Mouse (Mus musculus) kidney, postnatal 25 days (tissue): ENCODE data around the gene Lrp1.
"Not testable (repeated sequence)": the region's sequence is repeated elsewhere in the genome, so short reads cannot be mapped to it uniquely, and the experiment has no call there.

Experiments used
- DNase-seq, 2 experiments: peaks; one replicate each; pipeline ENCODE4 v3.0.0; 2021; ENCODE audit warnings: mixed read lengths in 2 of 2

Lrp1 gene

DNA sequence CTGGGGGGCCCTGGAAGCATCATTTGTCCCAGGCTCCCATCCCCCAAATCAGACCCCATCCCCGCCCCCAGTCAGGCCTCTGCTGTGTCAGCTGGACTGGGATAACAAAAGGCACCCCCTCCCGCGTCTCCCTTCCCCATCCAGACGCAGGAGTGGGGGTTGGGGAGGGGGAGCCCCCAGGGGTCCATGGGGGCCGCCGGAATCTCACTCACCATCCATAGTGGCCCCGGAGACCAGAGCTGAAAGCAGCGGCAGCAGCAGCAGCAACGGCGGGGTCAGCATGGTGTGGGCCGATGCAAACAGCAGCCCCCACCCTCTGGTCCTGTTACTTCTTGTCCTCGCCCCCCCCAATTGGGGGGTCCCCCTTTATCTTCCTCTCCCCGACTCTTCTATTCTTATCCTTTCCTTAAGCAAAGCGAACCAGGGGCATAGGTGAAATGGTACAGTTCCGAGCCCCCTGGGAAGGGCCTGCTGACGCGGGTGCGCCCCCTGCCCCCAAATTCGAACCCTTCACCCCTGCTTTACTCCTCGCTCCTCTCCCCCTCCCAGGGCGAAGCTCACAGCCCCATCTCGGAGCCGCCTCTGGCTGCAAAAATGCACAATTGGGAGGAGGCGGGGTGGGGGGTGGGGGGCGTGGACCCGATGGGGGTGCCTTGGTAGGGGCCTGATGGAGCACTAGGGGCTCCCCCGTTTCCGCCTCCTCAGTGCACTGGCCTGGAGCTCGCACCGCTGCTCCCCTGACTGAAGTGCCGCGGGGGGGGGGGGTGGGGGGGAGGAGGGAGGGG, at the start of gene Lrp1:
Gene Lrp1, minus strand, starts transcription at position 743 of the 785 bp plus-strand sequence.
- peak in 1 of 2 experiments; percentile 31 for DNase-seq

DNA sequence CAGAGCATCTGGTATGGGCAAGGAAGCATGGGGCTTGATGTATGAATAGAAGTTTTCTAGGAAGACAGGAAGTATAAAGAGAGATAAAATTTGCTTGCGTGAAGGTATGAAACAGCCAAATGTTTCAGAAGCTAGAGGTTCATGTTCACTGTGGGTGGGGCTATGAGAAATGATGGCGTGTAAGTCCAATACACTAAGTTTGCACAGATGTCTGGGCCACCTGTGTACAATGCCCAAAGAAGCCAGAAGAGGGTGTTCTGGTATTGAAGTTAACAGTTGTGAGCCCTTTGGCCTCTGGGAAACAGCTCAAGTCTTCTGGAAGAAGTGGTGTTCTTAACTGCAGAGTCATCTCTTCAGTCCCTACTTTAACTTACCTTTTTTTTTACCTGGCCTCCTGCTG, 49.2 kb upstream of the Lrp1 start:
- no peak for DNase-seq

DNA sequence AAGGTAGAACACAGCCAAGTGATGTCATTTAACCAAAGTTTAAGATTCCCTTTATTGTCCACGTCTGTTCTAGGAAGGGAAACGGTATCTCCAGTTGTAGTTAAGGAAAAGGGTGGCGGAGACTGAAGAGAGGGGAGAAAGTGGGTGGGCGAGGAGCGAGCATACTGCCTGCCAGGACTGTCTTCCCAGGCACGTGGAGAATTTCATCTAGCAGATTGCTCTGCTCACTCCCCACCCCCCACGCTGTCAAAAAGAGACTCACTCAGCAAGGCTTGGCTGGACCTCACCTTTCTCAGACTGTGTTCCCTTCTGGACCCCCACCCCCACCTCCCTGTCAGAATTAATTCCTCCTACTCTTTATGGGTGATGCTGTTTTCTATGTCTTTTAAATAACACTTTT, 48.2 kb upstream of the Lrp1 start:
- DNase-seq: no peak

DNA sequence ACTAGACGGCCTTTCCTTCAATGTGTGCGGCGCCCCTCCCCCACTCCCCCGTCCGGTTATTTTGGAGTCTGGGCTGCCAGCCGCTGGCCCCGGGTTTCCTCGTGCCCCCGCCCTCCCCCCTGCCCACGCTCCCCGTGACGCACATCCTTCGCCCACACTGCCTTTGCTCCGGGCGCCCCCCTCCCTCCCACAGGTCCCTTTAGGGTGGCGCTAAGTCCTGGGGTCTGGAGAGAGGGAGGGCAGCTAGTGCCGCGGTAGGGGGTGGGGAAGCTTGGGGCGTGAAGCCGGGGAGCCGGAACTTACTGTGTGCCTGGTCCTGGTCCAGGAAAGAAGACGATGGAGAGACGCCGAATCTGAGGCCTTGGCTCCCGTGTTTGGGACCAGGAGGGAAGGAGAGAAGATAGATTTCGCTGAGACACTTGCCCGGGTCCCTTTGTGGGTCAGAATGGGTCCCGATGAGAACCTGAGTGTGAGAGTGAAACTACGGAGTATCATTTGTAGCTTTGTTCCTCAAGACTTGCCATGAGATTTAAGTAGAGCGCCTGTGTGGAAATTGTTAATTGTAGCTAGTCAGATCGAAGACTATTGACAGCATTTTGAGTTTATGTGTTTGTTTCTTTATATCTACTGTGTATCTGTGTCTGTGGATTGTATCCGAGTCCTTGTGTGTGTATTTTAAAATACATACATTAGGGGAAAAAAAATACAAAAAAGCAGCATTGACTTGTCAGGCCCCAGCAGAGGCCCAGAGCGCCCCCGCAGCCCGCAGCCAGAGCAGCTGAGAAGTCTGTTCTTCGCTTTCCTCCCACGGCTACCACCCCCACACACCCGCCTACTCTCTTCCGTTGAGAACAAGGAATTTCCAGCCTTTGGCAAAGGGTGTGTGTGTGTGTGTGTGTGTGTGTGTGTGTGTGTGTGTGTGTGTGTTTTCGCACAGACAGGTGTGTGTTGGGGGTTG, 47.4 kb upstream of the Lrp1 start, which contains the start of gene Nab2:
Gene Nab2, minus strand, starts transcription at position 476 of the 958 bp plus-strand sequence.
- peak; percentile 88 to 92 for DNase-seq

DNA sequence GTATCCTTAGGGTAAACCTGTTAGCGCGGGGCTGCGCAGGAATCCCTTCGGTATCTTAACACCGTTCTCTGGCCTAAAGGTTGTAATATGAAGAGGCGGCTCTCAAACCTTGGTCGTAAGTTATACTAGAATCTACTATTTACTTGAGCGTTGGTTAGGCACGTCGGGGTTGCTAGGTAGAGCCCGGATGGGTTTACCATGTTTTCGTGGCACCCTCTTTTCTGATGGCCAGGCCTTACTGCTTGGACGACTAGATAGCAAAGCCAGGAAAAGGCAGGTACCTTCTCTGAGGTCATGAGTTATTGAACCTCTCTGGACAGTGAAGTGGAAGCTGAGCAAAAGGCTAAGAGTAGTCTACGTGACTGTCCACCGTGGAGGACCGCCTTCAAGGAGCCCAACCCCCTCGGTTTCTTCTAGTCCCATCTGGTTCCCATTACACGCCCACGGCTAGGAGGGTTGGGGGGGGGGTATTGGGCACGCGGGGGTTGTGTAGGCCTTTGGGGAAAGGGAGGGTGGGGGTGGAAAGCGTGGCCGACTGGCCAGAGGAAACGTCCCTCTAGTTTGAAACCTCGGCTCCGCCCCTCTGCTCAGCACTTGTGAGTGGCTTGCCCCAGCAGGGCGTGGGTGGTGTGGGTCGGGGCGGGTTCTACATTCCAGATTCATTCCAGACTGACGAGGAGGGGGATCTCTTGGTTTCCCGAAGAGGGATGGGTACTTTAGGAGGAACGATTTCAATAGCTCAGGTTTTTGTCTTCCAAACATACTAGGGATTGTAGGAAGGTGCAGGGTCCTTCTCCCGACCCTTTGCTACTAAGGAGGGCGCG, 46.5 kb upstream of the Lrp1 start:
- peak; percentile 94 to 97 for DNase-seq

DNA sequence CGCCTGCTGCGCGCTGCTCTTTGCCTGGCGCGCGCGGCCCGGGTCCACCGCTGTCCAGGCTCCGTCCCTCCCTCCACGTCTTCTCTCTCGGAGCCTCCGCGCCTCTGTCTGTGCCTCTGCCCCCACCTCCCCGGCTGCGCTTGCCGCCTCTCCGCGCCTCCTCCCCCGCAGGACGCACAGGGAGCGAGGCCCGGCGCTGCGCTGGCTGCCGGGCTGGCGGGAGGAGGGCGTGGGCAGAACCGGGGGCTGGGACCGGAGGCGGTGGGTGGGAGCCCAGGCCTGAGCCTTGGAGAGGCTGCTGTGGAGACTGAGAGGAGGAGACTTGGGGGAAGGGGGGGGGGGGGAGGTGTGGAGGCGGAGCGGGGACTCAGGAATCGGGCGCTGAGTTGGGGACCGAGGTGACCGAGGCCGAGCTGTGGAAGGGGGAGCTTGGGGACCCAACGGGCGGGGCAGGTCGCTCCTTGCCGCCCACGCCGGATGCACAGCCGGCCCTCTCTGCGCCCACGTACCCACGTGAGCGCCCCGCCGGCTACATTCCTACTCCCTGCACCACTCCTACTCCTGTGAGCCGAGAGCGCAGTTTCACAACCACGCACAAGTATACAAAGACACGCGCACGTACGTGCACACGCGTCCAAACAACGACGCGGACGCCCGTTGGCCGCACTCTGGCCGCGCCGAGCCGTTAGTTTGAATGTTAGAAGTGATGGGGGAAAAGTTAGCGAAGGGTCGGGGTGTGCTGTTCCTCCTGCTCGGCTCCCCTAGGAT, 45.7 kb upstream of the Lrp1 start, which contains the start of gene Nemp1:
Gene Nemp1, plus strand, starts transcription at position 401 of the 768 bp plus-strand sequence.
- peak; percentile 86 to 96 for DNase-seq

DNA sequence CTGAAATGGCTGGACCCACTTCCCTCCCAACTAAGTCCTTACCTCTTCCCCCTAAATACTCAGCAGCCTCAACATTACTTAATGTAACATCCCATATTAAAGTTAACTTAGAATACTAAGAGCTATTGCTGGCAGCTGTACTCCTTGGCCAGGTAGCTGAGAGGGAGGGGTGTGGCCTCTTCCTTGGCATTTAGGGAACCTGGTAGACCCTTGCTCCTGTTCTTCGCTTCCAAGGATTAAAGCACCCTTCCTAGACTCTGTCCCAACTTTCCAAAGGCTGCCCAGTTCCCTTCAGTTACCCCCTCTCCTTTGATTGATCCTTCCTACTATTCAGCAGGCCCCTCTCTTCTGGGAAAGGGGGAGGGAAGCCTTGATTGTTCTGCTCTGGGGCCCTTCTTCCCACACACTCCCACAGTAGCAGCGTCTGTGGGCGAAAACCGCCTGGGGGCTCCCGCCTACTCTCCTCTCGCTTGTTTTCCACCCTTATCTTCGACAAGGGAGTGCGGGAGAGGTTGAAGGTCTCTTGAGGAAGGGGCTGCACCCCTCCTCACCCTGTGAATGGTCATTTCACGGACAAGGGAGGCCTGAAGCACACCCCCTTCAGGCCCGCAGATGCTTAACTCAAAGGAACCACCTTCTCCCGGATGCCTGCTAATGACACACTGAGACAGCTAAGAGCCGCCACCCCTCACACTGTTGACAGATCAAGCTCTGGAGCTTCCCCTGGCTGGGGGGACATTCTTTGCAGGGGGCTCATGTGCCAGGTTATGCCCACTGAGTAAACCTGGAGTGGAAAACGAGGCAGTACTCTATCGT, 44.6 kb upstream of the Lrp1 start:
- DNase-seq: peak in 1 of 2 experiments; percentile 61

DNA sequence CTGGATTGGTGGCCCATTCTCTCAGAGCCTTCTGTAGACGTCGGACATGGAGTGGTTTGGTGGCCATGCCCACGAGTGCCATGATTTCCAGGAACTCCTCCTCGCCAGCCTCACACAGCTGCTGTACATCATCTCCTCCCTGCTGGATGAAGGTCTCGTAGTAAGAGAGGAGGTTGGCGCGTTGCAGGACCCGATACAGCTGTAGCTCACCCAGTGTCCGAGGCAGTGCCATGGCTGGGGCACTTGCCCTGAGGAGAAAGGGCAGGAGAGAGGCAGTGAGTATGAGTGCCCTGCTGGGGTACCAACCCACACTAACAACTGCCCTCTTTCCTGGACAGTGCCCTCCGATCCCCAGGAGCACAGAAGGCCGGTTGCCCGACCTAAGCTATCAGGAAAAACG, 43.9 kb upstream of the Lrp1 start:
- DNase-seq: no peak

DNA sequence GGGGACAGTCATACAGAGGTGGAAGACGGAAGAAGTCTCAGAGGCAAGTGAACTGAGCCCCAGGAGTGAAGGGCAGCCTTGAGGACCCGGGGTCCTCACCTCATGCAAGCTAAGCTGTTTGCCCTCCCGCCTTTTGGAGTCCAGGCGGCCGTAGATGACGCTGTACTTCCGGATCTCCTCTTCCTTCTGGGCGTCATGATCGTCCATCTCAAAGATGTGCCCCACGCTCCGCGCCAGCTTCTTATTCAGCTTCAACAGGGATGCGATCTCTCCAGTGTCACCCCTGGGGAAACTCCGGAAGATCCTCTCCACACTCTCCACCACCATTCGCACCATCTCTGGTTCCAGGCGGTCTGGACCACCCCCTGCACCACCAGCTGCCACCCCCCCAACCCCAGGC, 43.2 kb upstream of the Lrp1 start:
- DNase-seq: no peak

DNA sequence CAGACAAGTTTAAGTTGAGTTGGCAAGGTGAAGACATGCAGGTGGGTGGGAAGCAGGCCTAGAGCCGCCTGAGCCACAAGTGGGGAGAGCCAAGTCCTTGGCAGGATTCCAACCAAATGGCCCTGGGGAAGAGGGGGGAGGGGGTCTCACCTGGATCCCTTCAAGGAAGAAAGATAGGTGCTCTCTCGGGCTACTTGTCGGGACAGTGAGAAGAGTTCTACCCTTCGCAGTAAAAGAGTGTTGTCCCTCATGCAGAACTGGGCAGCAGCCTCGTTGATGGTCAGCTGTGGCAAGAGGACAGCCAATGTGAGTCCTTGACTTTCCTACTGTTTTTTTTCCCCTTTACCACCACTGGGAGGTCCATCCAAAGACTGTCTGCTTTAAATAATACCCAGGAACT, 42.6 kb upstream of the Lrp1 start:
- DNase-seq: no peak

DNA sequence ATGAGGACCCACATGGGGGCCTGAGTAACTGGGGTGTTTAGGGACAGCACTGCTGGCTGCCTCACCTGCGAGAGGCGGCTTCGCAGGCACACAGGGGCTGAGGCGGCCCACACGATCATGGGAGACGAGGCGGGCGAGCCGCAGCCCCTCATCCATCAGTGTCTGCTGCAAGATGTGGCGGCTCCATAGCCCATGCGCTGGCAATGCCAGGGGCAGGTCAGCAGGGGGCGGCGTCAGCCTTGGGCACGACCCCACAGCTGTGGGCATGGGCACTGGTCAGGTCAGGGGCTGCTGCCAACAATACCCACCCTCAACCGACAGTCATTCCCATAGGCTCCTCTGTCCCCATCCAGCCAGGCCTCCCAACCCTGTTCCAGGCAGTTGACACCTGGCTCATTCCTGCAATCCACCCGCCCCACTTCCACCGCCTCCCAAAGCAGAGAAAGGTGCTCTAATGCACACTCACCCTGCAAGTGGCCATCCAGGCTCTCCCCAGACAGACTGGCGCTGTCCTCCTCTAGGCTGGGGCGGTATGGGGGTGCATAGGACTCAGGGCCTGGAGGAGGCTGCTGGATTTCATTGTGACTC, 41.8 kb upstream of the Lrp1 start:
- peak; percentile 34 to 72 for DNase-seq

DNA sequence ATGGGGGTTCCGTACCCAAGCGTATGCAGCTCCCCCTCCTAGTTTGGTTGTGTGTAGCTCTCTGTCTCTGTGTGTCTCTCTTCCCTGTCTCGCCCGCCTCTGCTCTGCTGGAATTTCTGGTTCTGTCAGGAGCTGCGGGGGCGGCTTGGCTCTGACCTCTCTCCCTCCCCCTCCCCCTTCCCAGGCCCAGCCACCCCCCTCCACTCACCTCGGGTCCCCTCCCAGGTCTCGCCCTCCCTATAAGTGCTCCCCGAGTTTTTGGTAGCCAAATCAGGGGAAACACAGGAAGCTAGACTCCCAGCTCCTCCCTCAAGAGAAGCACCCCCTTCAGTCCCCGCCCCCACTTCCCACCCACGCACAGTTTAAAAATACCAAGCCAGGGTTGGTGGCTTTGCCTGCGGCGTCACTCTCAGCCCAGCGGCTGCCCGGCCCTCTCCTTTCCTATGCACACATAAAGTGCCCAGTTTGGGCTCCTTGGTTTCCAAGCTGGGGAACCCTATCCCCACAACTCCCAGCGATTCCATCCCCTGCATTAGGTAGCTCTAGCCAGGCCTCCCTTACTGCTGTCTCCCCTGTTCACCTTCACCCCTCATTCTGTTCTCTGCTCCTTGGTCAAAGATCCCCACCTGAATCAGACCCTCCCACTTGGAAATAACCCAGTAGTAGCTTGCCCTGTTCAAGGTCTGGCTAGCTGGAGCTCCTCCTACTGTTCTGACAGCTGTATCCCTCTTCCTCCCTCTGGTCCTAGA, 41.1 kb upstream of the Lrp1 start:
- DNase-seq: peak; percentile 80 to 89

DNA sequence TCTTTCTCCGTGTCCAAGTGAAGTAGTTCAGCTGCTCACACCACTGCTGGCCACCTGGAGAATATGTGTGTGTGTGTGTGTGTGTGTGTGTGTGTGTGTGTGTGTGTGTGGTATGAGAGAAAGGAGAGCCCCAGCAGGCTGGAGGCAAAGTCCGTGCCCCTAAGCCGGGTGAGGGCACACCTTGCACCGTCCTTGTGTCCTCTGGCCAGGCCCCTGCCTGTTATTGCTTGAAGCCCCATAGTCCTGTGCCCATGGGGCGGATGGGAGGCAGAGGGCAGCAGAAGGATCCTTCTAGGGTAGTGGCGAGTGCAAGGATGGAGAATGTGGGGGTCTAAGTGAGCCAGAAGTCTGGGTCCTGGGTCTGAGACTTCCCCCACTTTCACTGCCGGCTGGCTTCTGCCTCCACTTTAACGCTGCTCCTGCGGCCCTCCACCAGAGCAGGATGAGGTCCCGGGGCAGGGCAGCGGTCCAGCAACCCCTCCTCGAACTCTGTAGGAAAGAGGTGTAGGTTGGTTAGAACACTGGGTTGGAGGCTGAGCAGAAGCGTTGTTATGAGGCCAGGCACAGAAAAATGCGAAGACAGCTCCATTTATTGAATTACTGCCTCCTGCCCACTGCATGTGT, 40.5 kb upstream of the Lrp1 start:
- peak; percentile 41 to 83 for DNase-seq

DNA sequence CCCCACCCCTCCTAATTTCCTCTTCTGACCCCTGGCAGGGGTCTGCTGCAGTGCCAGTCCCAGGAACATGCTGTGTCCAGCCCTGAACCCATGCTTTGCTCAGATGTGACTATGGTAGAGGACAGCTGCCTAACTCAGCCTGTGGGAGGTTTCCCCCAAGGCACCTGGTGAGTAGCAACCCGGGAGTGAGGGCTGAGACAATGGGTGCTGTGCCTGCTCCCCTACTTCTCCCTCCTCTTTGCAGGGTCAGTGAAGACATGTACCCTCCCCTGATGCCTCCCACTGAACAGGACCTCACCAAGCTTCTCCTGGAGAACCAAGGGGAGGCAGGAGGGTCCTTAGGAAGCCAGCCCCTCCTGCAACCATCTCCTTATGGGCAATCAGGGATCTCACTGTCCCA, 38.6 kb upstream of the Lrp1 start:
- DNase-seq: no peak

DNA sequence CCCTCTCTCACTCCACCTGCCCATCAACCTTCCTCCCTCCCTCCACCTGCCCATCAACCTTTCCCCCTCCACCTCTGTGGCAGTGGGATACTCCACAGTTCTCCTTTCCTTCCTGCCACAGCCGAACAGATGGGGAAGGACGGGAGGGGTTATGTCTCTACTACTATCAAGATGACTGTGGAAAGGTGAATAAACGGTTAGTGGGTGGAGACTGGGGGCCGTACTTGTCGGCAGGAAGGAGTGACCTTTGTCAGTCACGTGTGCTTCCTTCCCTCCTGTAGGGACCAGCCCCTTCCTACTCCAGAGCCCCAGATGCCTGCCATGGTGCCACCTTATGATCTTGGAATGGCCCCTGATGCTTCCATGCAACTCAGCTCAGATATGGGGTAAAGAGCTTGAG, 37.1 kb upstream of the Lrp1 start:
- DNase-seq: no peak

DNA sequence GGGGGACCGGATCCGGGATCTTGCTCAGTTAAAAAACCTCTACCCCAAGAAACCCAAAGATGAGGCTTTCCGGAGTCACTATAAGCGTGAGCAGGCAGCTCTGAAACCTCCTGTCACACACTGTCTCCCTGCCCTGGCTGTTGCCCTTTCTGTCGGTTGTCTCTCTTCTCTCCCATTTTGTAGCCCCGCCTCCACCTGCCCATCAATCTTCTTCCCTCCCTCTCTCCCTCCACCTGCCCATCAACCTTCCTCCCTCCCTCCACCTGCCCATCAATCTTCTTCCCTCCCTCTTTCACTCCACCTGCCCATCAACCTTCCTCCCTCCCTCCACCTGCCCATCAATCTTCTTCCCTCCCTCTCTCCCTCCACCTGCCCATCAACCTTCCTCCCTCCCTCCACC, 36.7 kb upstream of the Lrp1 start:
- DNase-seq: not testable (repeated sequence)

DNA sequence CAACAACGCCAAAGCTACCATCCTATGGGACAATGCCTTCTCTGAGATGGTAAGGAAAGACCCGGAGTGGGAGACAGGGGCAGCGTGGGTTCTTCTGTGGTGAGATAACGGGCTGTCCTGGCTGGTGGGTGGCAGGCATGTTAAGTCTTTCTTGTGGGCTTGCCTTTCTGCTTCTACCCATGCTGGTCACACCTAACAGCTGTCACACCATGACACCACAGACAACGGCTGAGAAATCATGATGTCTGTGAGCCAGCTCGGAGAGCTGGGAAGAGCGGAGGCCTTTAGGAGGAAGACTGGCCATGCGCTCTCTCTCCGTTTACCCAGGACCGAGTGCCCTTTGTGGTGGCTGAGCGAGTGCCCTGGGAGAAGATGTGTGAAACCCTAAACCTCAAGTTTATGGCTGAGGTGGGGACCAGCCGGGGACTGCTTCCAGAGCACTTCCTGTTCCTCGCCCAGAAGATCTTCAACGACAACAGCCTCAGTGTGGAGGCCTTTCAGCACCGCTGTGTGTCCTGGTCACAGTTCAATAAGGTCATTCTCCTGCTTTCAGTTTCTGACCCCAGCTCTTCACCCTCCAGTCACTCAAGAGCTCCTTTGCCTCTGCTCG, 34.1 kb upstream of the Lrp1 start:
- DNase-seq: no peak

DNA sequence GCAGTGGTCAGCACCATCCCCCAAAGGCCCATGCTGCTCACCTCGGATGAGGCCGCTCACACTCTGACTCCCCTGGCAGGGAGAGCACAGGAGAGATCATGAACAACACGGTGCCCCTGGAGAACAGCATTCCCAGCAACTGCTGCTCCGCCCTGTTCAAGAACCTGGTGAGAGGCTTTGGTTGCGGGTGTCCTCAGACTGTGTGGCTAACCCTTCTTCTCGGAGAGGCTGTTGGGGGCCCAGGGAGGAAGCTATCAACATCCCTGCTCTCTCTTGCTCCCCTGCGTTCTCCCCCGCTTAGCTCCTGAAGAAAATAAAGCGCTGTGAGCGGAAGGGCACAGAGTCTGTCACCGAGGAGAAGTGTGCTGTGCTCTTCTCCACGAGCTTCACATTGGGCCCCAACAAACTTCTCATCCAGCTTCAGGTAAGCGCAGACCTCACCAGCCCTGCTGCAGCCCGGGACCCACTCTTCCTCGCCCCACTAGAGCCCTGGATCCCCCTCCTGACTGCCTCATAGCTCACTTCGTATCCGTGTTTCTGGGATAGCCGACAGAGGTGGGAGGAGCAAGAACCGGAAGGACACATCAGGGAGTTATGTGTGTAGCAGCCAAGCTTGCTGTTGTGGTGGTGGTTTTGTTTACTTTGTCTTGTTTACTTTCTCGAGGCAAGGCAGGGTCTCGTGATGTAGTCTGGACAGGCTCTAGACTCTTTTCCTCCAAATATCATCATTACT, 32.1 kb upstream of the Lrp1 start:
- DNase-seq: no peak
